Mouse (Mus musculus) R1 (cell line): ENCODE results near the gene Gnai3.
A peak's percentile ranks its signal among the peaks of the same experiment; 100 is the strongest.

Source experiments
- DNase-seq: peaks from one replicate; pipeline ENCODE4 v3.0.0-alpha.2; 2018; ENCODE audit warnings: low read depth, low spot score

Gene Gnai3

GRCm38 (mm10) chr3:108083161-108083560 lies 62.8 kb downstream of the Gnai3 start:
- no peak for DNase-seq

DNA sequence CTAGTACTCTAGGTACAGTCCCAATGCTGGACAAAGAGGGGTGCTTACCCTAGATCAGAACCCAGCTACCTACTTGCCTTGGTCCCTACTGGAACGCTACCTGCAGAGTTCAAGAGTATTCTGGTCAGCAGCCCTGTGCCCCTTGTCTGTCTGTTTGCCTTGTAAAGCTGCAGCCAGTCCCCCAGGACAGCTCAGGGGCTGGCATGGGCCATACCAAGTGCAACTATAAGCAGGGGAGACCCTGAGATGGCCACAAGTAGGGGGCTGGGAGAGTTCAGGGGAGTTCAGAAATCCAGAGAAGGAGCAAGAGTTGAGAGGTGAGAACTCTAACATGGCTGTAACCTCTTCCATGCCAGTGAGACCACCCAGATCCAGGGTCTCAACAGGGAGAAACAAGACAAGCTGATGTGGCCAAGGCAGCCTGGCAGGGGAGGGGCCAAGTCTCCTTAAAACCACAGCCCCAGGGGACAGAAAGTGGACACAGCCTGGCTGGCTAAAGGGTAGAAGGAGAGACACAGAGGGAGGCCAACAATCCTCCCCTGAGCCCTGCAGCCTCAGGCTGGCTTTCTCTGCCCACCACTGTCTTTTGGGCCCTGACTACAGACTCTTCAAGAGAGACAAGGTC lies 63.6 kb downstream of the Gnai3 start:
- DNase-seq = no peak

GRCm38 (mm10) chr3:108081681-108082080 lies 64.3 kb downstream of the Gnai3 start:
- no peak for DNase-seq

- no peak for DNase-seq
Measured at GRCm38 (mm10) chr3:108076836-108077235, 69.1 kb downstream of the Gnai3 start.

- no peak for DNase-seq
Measured at GRCm38 (mm10) chr3:108072983-108073569, 72.9 kb downstream of the Gnai3 start.

DNA sequence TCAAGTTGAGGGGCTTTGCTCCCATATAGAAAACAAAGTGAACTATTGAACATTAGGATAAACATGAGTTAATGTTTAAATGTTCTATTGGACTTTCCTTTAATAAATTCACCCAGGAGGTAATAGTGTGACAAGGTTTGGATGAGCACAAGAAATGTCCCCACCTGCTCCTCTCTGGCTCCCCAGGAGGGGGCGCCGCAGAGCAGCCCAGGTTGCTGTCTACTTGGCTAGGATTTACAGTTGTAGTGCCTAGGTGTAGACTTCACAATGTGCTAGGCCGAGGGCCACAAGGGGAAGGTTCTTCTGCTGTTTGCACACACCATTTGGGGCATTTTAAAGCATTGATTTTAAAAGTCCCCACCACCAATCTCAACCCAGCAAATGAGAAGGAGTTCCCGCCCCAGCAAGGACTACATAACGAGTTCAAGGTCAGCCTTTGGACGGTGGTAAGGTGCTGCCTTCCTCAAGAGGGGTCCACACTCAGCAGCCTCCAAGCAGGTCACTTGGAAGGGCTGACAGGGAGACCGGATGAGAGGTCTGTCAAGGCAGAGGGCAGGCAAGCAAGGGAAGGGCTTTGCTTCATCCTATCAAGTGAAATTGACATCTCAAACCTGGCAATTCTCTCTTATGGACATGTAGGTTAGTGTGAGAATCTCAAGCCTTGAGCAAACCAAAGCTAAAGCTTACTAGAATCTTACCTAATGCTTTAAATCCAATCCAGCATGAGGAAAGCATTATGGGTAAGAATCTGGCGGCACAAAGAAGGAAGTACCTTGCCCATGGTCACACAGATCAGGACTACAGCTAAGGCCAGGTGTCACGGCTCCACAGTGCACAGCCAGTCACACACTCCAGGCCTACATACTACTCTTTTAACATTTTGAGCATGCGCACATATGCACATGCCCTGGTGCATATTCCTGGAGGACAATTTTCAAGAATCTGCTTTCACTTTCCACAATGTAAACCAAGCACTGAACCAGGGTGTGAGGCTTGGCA lies 75.4 kb downstream of the Gnai3 start:
- DNase-seq = peak; percentile 69

DNA sequence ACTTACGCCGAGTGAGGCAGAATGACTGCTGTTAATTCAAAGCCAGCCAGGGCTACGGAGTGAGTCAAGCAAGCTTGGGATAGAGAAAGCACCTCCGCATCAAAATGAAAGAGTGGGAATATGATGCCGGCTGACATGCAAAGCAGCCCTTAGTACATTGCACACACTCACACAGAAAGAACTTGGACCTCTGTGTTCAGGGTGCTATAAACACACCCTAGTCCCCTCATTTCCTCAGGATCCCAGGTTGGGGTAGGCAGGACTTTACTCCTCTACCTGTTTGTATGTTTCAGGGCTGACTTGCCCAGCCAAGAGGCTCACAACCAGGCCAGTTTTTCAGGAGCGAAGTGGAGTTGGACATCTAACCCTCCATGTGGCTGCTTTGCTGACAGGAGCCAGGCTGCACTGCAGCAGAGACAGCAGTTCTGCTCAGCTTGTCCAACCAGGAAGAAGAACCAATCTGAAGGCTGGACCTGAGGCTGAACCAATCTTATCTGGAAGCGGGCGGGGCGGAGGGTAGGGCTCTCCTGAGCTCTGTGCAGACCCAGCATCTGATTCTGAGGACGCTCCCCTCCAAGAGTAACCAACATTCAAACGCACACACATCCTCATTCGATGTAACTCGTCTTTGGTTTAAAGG lies 76.6 kb downstream of the Gnai3 start:
- peak; percentile 57 for DNase-seq

DNA sequence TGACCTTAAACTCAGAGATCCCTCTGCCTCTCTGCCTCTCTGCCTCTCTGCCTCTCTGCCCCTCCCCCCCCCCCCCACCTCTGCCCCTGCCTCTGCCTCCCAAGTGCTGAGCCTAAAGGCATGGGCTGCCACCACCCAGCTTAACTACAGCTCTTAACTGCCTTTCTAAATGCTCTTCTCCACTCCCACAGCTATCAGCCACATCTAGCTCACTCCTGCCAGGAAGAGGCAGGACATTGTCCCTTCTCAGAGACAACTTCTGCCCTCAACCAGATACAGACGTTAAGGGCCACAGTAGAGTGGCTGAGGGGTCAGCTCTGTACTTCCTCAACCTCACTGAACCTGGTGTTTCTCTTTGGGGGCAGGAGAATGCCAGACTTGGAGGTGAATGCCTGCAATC lies 77.1 kb downstream of the Gnai3 start:
- DNase-seq = no peak

DNA sequence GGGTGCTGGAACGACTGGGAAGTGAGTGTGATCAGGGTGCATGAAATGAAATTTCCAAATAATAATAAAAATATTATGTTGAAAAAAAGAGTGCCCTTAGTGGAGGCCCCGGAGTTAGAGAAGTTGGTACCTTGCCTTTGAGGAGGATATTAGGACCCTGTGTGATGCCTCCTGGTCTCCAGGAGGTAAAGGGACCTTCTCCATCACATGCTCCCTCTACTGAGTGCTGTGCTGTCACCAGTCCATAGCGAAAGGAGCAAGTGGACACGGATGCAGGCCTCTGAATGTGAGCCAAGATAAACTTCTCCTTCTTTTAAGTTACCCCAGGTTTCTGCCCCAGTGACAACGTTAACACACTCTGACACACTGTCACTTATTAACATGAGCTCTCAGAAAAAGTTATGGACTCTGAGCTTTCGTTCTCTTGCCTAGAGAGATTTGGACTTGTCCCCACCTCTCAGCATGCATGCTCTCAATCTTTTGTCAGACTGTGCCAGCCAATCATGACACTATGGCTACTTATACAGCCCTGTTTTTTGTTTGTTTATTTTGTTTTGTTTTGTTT lies 78.5 kb downstream of the Gnai3 start:
- no peak for DNase-seq

- no peak for DNase-seq
Measured at GRCm38 (mm10) chr3:108065551-108065950, 80.4 kb downstream of the Gnai3 start.

DNA sequence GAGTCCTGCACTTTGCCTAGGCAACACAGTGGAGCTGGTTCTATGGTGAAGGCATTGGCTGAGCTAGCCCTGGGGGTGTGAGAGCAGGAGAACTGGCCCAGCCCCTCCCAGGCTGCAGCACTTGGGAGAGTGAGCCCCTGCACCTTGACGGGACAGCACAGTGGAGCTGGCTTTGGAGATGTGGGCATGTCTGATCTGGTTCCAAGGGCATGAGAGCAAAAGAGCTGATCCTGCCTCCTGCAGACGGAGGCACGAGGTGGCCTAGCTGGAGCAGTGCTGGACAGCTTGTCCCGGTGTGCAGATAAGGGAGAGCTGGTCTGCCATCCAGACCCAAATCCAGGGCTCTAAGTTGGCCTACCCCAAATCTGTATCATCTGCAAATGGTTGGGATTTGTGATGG lies 81.3 kb downstream of the Gnai3 start:
- no peak for DNase-seq

- DNase-seq = no peak
Measured at GRCm38 (mm10) chr3:108062648-108063047, 83.3 kb downstream of the Gnai3 start.

DNA sequence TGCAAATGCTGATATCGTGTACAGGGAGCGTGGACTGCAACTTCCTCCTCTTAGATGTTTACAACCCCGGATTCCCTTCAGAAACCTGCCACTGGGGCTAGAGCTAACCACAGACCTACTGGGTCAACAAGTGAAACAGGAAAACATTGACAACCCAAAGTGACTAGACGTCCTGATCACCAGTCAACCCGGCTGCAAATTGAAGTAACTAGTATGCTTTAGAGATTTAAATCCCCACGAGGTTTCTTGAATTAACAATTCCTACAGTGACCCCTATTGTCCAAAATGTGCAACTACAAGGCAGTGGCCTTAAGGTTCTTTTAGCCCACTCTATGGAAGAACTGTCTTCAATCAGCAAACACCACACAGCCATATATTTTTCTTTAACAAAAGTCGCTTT lies 84.5 kb downstream of the Gnai3 start:
- peak; percentile 79 for DNase-seq
